Mouse (Mus musculus) olfactory bulb, adult 2 months (tissue): ENCODE results near the gene Fam57a.

ENCODE experiments used
- CTCF ChIP-seq: fragments of 200-500 bp; IDR thresholded peaks from 2 replicates; pipeline ENCODE4 v1.5.1; 2012; ENCODE audit warnings: low read depth, mild to moderate bottlenecking, low read length, moderate library complexity; ENCODE audit not compliant: insufficient read depth
- POLR2A ChIP-seq: fragments of 200-500 bp; IDR thresholded peaks from 2 replicates; pipeline ENCODE4 v1.6.1; 2012; ENCODE audit warnings: mild to moderate bottlenecking, low read depth, low read length, moderate library complexity; ENCODE audit not compliant: insufficient read depth

- TF ChIP-seq CTCF: no peak
- no peak for TF ChIP-seq POLR2A
These were observed 28.5 kb upstream of the Fam57a start for GRCm38 (mm10) chr11:76150980-76151379.
